In genomic region chr8:69790364-69790763, GRCm38 (mm10) we compare ENCODE assay signal across 8 mouse cellular contexts. TPM values are rescaled to one million over a fixed set of nuclear protein-coding genes. Genes with fewer than 3 reads are reported as not detected.
DNase-seq lines count a peak whose midpoint lies in the region; ATAC-seq lines count a peak whose summit lies in the region.

No protein-coding gene starts in this region.

- H3K4me1 ChIP-seq in embryonic facial prominence, embryonic 11.5 days (ENCODE audit: control insufficient read depth, insufficient read depth, low read length): no peaks in the 10 kb centered on the region
- peaks cover 28% of the 10 kb centered on the region for H3K4me1 ChIP-seq in hindbrain, embryonic 10.5 days (replicated peaks)

- H3K27me3 ChIP-seq in embryonic facial prominence, embryonic 11.5 days (ENCODE audit: control insufficient read depth, insufficient read depth, low read length): no peaks in the 10 kb centered on the region
- no peaks in the 10 kb centered on the region for H3K27me3 ChIP-seq in hindbrain, embryonic 10.5 days (ENCODE audit: insufficient read depth, poor library complexity, severe bottlenecking)

- no peaks in the 10 kb centered on the region for H3K9me3 ChIP-seq in embryonic facial prominence, embryonic 11.5 days (replicated peaks; ENCODE audit: control insufficient read depth, low read length)
- H3K9me3 ChIP-seq in hindbrain, embryonic 10.5 days: no peaks in the 10 kb centered on the region

- no peak for ATAC-seq in embryonic facial prominence, embryonic 11.5 days (replicated peaks; ENCODE audit: insufficient number of reproducible peaks, low FRiP score, low TSS enrichment, low read depth)

- no peak overlapping the region; the same call in 1 of the 2 replicates for H3K27ac ChIP-seq in embryonic facial prominence, embryonic 11.5 days (replicated peaks; ENCODE audit: low read depth, low read length)
- H3K27ac ChIP-seq in hindbrain, embryonic 10.5 days: peak overlapping the region; percentile 97

- DNase-seq in ovary, adult 18-20 months (ENCODE audit: low spot score): peak; percentile 0
- DNase-seq in ovary, postnatal 14 days (ENCODE audit: low spot score): no peak
- DNase-seq in embryonic facial prominence, embryonic 11.5 days (ENCODE audit: low spot score): peak; percentile 10
- DNase-seq in hindbrain, embryonic 10.5 days (ENCODE audit: low spot score): no peak
- peak; percentile 15 for DNase-seq in mesoderm, embryonic 11.5 days (ENCODE audit: low read depth, low spot score)
- DNase-seq in gastrocnemius, postnatal 14 days: no peak
- no peak for DNase-seq in right cerebral cortex, postnatal 25 days
- no peak for DNase-seq in spleen, adult 12 weeks (ENCODE audit: low spot score)

- H3K4me3 ChIP-seq in embryonic facial prominence, embryonic 11.5 days (ENCODE audit: low read depth, low read length): peak overlapping the region; percentile 100
- peak overlapping the region; percentile 100 for H3K4me3 ChIP-seq in hindbrain, embryonic 10.5 days

- peak overlapping the region; percentile 36 for H3K4me2 ChIP-seq in embryonic facial prominence, embryonic 11.5 days (ENCODE audit: low read depth, low read length)

- WGBS in embryonic facial prominence, embryonic 11.5 days: 35% methylated on average over 11 of the region's 11 CpGs
- 33% methylated on average over 11 of the region's 11 CpGs for WGBS in hindbrain, embryonic 10.5 days

- intact Hi-C loops in gastrocnemius, postnatal 14 days (cut with DNase I; ENCODE audit: low total_unique reads): no loop called here

- H3K36me3 ChIP-seq in embryonic facial prominence, embryonic 11.5 days (replicated peaks; ENCODE audit: control insufficient read depth, insufficient read depth, low read depth, low read length): peaks cover 1% of the 10 kb centered on the region; the same call in 1 of the 2 replicates
- H3K36me3 ChIP-seq in hindbrain, embryonic 10.5 days: peaks cover 29% of the 10 kb centered on the region

- H3K9ac ChIP-seq in embryonic facial prominence, embryonic 11.5 days (replicated peaks; ENCODE audit: low read length): peak overlapping the region; percentile 97

RNA-seq across cellular contexts. Expression of gene Atp13a1, which starts 0.6 kb away (rescaled TPM):
- polyA plus RNA-seq in embryonic facial prominence, embryonic 11.5 days (2014; fragmentation: Nextera tagmentation; extraction: Ambion mirVana): 35.0 and 35.9 TPM in 2 replicates
- 61.1 and 61.6 TPM in 2 replicates for polyA plus RNA-seq in hindbrain, embryonic 10.5 days (2016; fragmentation: Nextera tagmentation; extraction: Ambion mirVana)
- 10 to 100 TPM; 11.6 to 11.9 TPM for total RNA-seq in gastrocnemius, postnatal 14 days (2021)

RNA-seq across cellular contexts. Expression of gene Zfp866, which starts 0.6 kb away (rescaled TPM):
- polyA plus RNA-seq in embryonic facial prominence, embryonic 11.5 days (2014; fragmentation: Nextera tagmentation; extraction: Ambion mirVana): 36.7 and 38.9 TPM in 2 replicates
- 31.5 and 33.1 TPM in 2 replicates for polyA plus RNA-seq in hindbrain, embryonic 10.5 days (2016; fragmentation: Nextera tagmentation; extraction: Ambion mirVana)
- total RNA-seq in gastrocnemius, postnatal 14 days (2021): 10 to 100 TPM; 10.3 to 11.2 TPM

RNA-seq across cellular contexts. Expression of gene Gm20422, which starts 15.7 kb away (rescaled TPM):
- not detected in 2 replicates for polyA plus RNA-seq in embryonic facial prominence, embryonic 11.5 days (2014; fragmentation: Nextera tagmentation; extraction: Ambion mirVana)
- polyA plus RNA-seq in hindbrain, embryonic 10.5 days (2016; fragmentation: Nextera tagmentation; extraction: Ambion mirVana): 0.58 and 1.1 TPM in 2 replicates
- total RNA-seq in gastrocnemius, postnatal 14 days (2021): 1 to 10 TPM; 2.6 to 2.7 TPM

RNA-seq across cellular contexts. Expression of gene Gmip, which starts 18.1 kb away (rescaled TPM):
- 4.4 and 4.6 TPM in 2 replicates for polyA plus RNA-seq in embryonic facial prominence, embryonic 11.5 days (2014; fragmentation: Nextera tagmentation; extraction: Ambion mirVana)
- polyA plus RNA-seq in hindbrain, embryonic 10.5 days (2016; fragmentation: Nextera tagmentation; extraction: Ambion mirVana): 10.4 and 16.5 TPM in 2 replicates
- 1 to 10 TPM; 2.7 to 3.4 TPM for total RNA-seq in gastrocnemius, postnatal 14 days (2021)

RNA-seq across cellular contexts. Expression of gene Lpar2, which starts 31.9 kb away (rescaled TPM):
- polyA plus RNA-seq in embryonic facial prominence, embryonic 11.5 days (2014; fragmentation: Nextera tagmentation; extraction: Ambion mirVana): 1.8 and 2.1 TPM in 2 replicates
- polyA plus RNA-seq in hindbrain, embryonic 10.5 days (2016; fragmentation: Nextera tagmentation; extraction: Ambion mirVana): 0.63 and 0.73 TPM in 2 replicates
- under 1 TPM; 0.07 to 0.10 TPM for total RNA-seq in gastrocnemius, postnatal 14 days (2021)

Comparison
In these comparisons a context has a peak if more than half of its experiments do, and no peak if none do; other contexts are left out.
1. DNase-seq: peak in ovary, adult 18-20 months (single experiment), embryonic facial prominence, embryonic 11.5 days (single experiment) and mesoderm, embryonic 11.5 days (single experiment); none in ovary, postnatal 14 days (single experiment), hindbrain, embryonic 10.5 days (single experiment), gastrocnemius, postnatal 14 days (single experiment), right cerebral cortex, postnatal 25 days (single experiment) and spleen, adult 12 weeks (single experiment).